Mouse (Mus musculus) kidney, postnatal 10 days (tissue): Measurements from ENCODE around the gene Speer4e.
"Not testable (repeated sequence)": the region's sequence is repeated elsewhere in the genome, so short reads cannot be mapped to it uniquely, and the experiment has no call there.

ENCODE experiments used
- DNase-seq: peaks from one replicate; pipeline ENCODE4 v3.0.0; 2021; ENCODE audit warnings: mixed read lengths

Speer4e gene

GRCm38 (mm10) chr5:14938329-14938728, at the start of gene Speer4e:
Gene Speer4e, minus strand, starts transcription at chr5:14938429.
- not testable (repeated sequence) for DNase-seq

DNA sequence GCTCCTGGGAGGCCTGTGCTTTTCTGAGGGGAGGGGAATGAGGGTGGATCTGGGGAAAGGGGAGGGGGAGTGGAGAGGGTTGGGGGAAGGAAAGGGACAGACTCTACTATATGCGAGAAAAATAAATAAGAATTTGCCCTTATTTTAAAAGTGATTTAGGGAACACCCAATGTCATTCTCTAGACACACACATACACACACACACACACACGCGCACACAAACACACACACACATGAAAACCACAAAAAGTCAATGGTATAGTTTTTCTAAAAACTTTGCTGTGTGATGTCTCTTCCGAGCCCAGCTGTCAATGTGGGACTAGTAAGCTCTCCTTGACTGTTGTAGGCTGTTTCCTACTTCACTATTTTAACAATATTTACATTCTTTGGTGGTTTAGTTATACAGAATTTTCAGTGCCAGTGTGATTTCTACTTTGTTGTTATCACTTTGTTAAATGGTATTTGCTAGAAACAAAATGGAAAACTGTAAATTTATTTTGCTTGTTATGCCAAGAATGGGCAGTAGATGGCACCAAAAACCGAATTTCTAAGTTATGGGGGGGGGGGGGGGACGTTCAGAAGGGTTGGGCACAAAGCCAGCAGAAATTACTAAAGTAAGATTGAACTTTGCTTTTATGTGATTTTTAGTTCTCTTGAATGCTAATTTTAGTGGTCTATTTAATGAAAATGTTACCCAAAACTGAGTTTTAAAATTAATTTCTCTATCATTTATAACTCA, 48.6 kb upstream of the Speer4e start:
- DNase-seq: not testable (repeated sequence)

GRCm38 (mm10) chr5:14978835-14979234, 40.6 kb upstream of the Speer4e start, which contains the start of gene Gm10354:
Gene Gm10354, minus strand, starts transcription at chr5:14978935.
- DNase-seq: not testable (repeated sequence)

DNA sequence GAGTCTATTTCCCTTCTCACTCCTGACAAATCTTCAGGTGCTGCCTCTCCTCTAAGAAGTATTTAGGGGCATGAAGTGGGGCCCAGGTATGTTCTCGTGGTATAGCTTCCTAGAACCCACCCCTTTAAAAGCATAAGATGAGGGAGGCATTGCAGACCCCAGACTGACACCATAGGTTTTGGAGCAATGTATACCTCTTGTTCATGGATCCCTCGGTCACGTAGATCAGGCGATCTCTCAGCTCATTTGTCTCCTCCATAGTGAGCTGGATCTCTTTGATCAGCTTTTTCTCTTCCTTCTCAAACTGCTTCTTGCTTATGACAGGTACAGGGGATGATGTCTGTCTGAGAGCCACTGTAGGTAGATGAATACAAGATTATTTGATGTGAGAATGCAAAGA, 39.1 kb upstream of the Speer4e start:
- DNase-seq: not testable (repeated sequence)

- DNase-seq: not testable (repeated sequence)
Observed at GRCm38 (mm10) chr5:14975294-14975693, 37.1 kb upstream of the Speer4e start.

DNA sequence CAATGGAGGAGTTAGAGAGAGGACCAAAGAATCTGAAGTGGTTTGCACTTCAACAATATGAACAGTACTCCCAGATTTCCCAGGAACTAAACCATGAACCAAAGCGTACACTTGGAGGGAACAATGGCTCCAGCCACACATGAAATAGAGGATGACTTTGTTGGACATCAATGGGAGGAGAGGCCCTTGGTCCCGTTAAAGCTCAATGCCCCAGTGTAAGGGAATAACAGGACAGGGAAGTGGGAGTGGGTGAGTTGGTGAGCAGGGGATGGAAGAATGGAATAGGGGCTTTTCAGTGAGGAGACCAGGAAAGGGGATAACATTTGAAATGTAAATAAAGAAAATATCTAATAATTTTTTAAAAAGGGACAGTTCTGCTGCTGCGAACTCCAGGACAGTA, 34.6 kb upstream of the Speer4e start:
- DNase-seq: not testable (repeated sequence)

DNA sequence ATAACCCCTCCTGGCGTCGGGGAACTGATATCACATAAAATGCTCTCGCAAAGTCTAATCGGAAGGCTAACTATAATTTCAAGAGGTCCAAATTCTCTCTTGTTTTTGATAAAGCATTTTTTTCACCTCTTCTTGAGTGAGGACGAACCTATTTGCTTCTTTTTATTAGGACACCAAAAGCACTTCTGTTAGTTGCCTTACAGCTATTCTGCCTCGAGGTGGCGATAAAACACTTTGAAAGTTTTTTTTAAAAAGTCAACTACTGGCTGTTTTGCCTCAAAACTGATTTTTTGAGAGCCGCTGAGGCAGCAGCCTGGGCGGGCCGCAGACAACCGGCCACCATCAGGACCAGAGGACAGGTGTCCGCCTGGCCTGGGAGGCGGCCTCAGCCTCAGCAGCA, 25.6 kb upstream of the Speer4e start:
- peak; percentile 6 for DNase-seq

GRCm38 (mm10) chr5:14961502-14961901, 23.3 kb upstream of the Speer4e start:
- not testable (repeated sequence) for DNase-seq

DNA sequence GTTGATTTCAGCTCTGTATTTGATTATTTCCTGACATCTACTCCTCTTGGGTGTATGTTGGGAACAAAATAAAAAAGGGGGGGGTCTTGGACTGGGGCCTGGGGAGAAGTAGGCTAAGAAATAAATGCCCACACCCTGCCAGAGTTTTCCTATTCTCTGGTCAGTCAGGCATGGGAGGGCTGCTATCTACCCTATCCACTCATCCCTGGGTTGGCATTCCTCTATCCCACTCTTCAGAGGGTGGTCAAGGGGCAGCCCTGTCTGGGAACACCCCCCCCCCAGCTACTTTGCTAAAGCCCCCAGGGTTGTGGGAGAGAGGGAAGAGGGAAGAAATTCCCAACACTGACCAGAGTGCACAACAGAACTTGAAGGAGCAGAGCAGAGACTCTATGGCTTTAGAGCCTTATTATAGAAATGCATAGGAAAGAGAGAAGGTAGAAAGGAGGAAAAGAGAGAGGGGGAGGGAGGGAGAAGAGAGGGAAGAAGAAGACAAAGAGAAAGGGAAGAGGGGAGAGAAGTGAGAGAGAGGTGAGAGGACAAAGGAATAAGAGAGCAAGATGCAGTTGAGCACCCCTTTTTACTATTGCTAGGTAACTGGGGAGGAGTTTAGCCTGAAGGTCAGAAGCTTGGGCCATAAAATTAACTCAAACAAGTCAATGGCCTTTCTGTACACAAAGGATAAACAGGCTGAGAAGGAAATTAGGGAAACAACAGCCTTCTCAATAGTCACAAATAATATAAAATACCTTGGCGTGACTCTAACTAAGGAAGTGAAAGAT, 17.9 kb upstream of the Speer4e start:
- not testable (repeated sequence) for DNase-seq

- not testable (repeated sequence) for DNase-seq
Observed at GRCm38 (mm10) chr5:14953587-14953986, 15.4 kb upstream of the Speer4e start.

DNA sequence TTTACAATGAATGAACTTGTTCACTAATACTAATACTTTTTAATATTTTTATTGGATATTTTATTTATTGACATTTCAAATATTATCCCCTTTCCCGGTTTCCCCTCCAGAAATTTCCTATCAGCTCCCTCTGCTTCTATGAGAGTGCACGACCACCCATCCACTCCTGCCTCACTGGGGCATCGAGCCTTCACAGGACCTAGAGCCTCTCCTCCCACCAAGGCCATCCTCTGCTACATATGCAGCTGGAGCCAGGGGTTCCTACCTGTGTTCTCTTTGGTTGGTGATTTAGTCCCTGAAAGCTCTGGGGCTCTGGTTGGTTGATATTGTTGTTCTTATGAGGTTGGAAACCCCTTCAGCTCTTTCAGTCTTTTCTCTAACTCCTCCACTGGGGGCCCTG, 14.5 kb upstream of the Speer4e start:
- DNase-seq: not testable (repeated sequence)

DNA sequence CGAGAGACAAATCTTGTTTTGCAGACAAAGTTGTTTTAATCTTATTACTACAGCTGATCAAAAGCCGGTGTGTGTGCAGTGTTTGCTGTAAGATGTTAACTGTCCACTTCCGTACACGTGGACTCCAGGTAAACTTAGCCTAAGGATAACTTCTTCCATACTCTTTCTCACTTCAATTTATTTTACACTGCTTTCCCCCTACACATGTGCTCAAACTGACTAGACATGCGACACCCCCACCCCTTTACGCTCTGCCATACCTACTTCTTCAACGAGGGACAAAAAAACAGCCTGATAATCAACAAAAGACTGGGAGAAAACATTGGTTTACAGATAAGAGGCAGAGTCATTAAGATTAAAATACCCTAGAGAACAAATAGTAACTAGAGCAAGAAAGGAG, 13.6 kb upstream of the Speer4e start:
- not testable (repeated sequence) for DNase-seq

DNA sequence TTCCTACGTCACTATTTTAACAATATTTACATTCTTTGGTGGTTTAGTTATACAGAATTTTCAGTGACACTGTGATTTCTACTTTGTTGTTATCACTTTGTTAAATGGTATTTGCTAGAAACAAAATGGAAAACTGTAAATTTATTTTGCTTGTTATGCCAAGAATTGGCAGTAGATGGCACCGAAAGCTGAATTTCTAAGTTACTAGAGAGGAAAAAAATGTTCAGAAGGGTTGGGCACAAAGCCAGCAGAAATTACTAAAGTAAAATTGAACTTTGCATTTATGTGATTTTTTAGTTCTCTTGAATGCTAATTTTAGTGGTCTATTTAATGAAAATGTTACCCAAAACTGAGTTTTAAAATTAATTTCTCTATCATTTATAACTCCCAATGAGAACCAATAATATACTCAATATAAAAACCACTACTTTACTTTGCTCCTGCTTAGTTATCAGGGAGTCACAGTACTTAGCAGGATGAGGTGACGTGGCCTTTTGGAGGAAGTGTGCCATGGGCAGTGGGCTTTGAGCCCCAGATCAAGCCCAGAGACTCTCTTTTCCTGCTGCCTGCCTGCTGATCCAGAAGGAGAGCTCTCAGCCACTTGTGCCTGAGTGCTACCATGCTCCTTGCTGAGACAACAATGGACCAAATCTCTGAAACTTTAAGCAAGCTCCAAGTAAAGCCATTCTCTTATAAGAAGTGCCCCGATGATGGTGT, 9.4 kb upstream of the Speer4e start:
- peak; percentile 14 for DNase-seq

- not testable (repeated sequence) for DNase-seq
Observed at GRCm38 (mm10) chr5:14945524-14945923, 7.3 kb upstream of the Speer4e start.

DNA sequence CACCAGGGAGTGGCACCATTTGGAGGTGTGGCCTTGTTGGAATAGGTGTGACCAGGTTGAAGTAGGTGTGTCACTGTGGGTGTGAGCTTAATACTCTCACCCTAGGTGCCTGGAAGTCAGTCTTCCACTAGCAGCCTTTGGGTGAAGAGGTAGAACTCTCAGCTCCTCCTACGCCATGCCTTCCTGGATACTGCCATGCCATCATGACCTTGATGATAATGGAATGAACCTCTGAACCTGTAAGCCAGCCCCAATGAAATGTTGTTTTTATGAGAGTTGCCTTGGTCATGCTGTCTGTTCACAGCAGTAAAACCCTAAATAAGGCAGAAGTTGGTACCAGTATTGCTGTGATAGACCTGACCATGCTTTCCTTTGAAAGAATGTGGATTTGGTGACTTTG, 2.8 kb upstream of the Speer4e start:
- not testable (repeated sequence) for DNase-seq

DNA sequence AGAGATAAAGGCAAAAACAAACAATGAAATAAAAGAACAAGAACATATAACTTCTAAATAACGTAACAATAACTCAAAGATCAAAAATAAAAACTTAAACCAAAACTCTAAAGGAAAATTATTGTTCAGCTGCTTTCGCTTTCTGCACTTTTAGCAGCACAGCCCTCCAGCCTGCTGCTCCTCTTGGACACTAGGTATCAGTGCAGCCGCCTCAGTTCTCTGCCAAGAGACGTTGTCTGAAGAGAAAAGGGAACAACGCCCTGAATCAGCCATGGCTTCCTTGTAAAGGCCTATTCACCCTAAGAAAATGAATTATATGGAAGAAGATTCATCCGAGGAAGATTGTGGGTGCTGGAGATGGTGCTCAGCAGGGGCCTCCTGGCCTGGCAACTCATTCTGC, 4.5 kb downstream of the Speer4e start:
- not testable (repeated sequence) for DNase-seq

GRCm38 (mm10) chr5:14927047-14927446, 11.2 kb downstream of the Speer4e start:
- DNase-seq: peak; percentile 7

- DNase-seq: not testable (repeated sequence)
Observed at GRCm38 (mm10) chr5:14914799-14915198, 23.4 kb downstream of the Speer4e start, which contains the start of gene Gm9758. Gene Gm9758, minus strand, starts transcription at chr5:14914899.

DNA sequence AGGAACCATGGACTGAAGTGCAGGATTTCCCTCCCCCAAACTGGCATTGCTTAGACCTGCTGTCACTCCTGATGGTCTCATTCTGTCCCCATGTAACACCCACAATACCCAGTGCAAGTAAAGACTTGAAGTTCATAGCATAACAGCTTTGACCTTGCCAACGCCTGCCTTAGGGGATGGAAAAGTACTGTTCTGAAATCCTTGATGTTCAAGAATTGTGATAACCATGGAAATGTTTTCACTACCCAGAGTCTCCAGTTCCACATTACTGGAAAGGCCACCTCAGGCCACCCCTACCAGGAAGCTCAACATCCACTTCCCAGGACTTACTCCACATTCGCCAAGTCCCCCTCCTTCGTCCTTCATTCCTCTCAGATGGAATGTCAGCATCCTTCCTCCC, 23.9 kb downstream of the Speer4e start:
- not testable (repeated sequence) for DNase-seq

GRCm38 (mm10) chr5:14903539-14903938, 34.7 kb downstream of the Speer4e start:
- not testable (repeated sequence) for DNase-seq

- no peak for DNase-seq
Observed at GRCm38 (mm10) chr5:14892242-14892641, 46.0 kb downstream of the Speer4e start.

DNA sequence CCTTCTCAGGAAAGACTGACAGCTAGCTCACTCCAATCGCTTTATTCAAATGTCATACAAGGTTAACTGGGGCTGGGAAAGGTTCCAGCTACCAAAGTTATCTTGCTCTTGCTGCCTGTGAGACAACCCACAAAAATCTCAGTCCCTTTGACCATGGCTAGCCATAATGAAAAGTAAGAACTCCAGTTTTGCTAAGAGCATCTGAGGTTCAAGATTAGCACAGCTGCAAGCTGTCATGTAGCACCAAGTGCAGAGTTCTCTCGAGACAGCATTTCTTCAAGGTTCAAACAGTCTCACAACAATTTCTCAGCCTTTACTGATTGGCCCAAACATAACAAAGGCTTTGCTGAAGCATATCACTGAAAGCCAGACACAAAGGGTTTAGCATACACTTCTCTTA, 52.9 kb downstream of the Speer4e start:
- DNase-seq: not testable (repeated sequence)
